Mouse (Mus musculus) embryonic facial prominence, embryonic 15.5 days (tissue): Measurements from ENCODE around the gene Cyp4f40. TPM values are rescaled to one million over a fixed set of nuclear protein-coding genes. Genes with fewer than 3 reads are reported as not detected.

ENCODE experiments used
- ATAC-seq: fragments of 200-750 bp; cut with Nextera tagmentation; 2 replicates; pipeline ENCODE4 v1.8.0; 2017; ENCODE audit warnings: low read depth, moderate TSS enrichment; ENCODE audit not compliant: insufficient number of reproducible peaks, low FRiP score, low TSS enrichment
- H3K27ac ChIP-seq: fragments of 300-500 bp; sonication (generic); replicated peaks from 2 replicates; pipeline ENCODE4 v1.5.1; 2015; ENCODE audit warnings: mild to moderate bottlenecking, inconsistent platforms
- H3K27me3 ChIP-seq: fragments of 300-500 bp; sonication (generic); 2 replicates; pipeline ENCODE4 v1.6.1; 2015; ENCODE audit warnings: inconsistent platforms
- H3K36me3 ChIP-seq: fragments of 300-500 bp; sonication (generic); 2 replicates; pipeline ENCODE4 v1.6.1; 2015; ENCODE audit warnings: mild to moderate bottlenecking, inconsistent platforms
- H3K4me1 ChIP-seq: fragments of 300-500 bp; sonication (generic); 2 replicates; pipeline ENCODE4 v1.6.1; 2015; ENCODE audit warnings: inconsistent platforms
- H3K4me2 ChIP-seq: fragments of 300-500 bp; sonication (generic); replicated peaks from 2 replicates; pipeline ENCODE4 v1.6.1; 2015; ENCODE audit warnings: mild to moderate bottlenecking, inconsistent platforms
- H3K4me3 ChIP-seq: fragments of 300-500 bp; sonication (generic); replicated peaks from 2 replicates; pipeline ENCODE4 v1.5.1; 2015; ENCODE audit warnings: mild to moderate bottlenecking, inconsistent platforms
- H3K9ac ChIP-seq: fragments of 300-500 bp; sonication (generic); 2 replicates; pipeline ENCODE4 v1.6.1; 2015; ENCODE audit warnings: inconsistent platforms
- H3K9me3 ChIP-seq: fragments of 300-500 bp; sonication (generic); replicated peaks from 2 replicates; pipeline ENCODE4 v1.6.1; 2016; ENCODE audit warnings: inconsistent platforms
- WGBS: fragments of 180-500 bp; shearing (Covaris S2); methylation state at CpG from one replicate; pipeline ENCODE4 v1.1.7; 2015; 5-methylcytosine and 5-hydroxymethylcytosine counted together
- polyA plus RNA-seq: library from polyadenylated mRNA; unstranded; fragments of >200 nt; fragmentation: Nextera tagmentation; extraction: Ambion mirVana; gene quantifications from 2 replicates; pipeline ENCODE4 v1.2.1, GENCODE M21; 2015

Gene Cyp4f40
- polyA plus RNA-seq, 1 experiment from 2014 or later, result 0.12 TPM

DNA sequence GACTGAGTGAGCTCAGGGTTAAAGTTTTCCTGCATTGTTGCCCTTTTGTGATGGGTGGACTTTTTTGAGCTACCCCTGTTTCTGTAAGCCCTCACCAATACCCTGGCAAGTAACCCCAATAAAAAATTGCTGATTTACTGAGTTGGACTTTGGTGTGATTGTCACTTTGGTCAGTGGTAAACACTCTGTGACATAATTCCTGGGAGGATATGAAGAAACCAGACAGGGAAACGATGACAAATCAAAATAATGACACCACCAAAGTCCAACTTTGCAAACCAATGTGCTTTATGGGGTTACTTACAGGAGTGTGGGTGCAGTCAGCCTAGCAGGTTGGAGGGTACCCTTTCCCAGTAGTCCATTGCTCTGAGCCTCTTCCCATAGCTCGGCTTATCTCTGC lies 21.5 kb upstream of the Cyp4f40 start:
- no peak overlapping the region for H3K4me2 ChIP-seq
- no peak overlapping the region for H3K9ac ChIP-seq
- no peak for ATAC-seq
- H3K27ac ChIP-seq, result no peak overlapping the region
- H3K4me3 ChIP-seq, result no peak overlapping the region
- 0 out of 2 replicates have a peak, but pooled peaks cover 4% of the 10 kb centered on the region for H3K4me1 ChIP-seq
- no peaks in the 10 kb centered on the region for H3K27me3 ChIP-seq
- H3K36me3 ChIP-seq, result no peaks in the 10 kb centered on the region
- no peaks in the 10 kb centered on the region for H3K9me3 ChIP-seq
- 74% methylated on average over 2 of the region's 2 CpGs for WGBS

DNA sequence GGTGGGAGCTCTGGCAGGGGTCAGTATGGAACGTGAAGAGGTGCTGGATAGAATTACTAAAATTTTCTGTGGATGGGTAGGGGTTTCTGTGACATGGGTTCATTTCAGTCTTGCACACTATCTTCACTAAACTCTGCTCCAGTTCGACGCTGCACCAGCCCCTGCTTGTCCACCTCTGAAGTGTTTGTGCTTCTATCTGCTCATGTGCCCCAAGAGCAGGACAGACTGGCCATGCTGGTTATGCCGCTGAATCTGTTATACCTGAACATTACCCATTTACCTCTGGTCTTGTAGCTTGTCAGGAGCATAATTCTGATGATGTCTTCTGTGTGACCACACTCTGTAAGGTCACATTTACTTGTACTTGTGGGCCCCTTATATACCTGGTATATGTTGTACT lies 12.1 kb upstream of the Cyp4f40 start:
- H3K9ac ChIP-seq, result no peak overlapping the region
- no peak overlapping the region for H3K4me2 ChIP-seq
- WGBS, result 79% methylated on average over 4 of the region's 4 CpGs
- H3K9me3 ChIP-seq, result no peaks in the 10 kb centered on the region
- no peak overlapping the region for H3K27ac ChIP-seq
- H3K36me3 ChIP-seq, result no peaks in the 10 kb centered on the region
- ATAC-seq, result no peak
- no peaks in the 10 kb centered on the region for H3K27me3 ChIP-seq
- H3K4me1 ChIP-seq, result no peaks in the 10 kb centered on the region
- no peak overlapping the region for H3K4me3 ChIP-seq

DNA sequence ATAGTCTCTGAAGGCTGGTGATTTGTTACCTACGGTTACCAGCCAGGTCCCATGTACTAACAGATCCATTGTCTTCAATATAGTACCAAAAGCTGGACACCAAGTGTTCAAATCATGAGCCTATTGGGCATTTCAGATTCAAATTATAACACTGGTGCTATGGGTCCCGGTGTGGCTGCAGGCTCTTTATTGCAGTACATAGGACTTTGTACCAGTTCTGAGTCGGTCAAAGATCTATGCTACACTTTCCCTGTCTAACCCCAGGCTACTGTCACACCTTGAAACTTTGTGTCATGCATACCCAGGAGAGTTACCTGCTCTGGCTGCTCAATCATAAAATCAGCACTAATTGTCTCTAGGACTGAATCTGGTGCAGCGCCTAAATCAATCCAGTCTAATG lies 4.8 kb upstream of the Cyp4f40 start:
- 85% methylated on average over 4 of the region's 4 CpGs for WGBS
- Histone ChIP-seq H3K36me3 (no peaks in the 10 kb centered on the region), H3K27me3 (no peaks in the 10 kb centered on the region), H3K9ac (no peak overlapping the region), H3K4me2 (no peak overlapping the region), H3K9me3 (no peaks in the 10 kb centered on the region), H3K4me3 (no peak overlapping the region), H3K27ac (no peak overlapping the region), H3K4me1 (peaks cover 3% of the 10 kb centered on the region; the same call in 1 of the 2 replicates)
- ATAC-seq, result no peak

DNA sequence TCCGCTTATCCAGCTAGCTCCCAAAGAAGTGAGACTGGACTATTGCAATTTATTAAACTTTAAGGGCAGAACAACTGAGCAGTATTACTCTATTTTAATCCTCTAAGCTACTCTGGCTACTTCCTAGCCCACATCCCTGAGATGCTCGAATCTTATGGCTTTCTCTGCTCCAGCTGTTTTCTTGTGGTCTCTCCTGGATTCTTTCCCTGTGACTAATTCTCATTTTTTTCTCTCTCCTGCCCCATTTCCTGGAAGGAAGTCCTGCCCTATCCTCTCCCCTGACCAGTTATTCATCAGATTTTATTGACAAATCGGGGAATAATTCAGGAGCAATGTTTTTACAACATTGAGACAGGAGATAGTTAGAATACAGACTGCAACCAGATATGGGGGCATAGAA lies 1.7 kb upstream of the Cyp4f40 start:
- no peak for ATAC-seq
- Histone ChIP-seq H3K27me3 (no peaks in the 10 kb centered on the region), H3K4me1 (peaks cover 4% of the 10 kb centered on the region; the same call in 1 of the 2 replicates), H3K4me3 (no peak overlapping the region), H3K4me2 (no peak overlapping the region), H3K9me3 (no peaks in the 10 kb centered on the region), H3K27ac (no peak overlapping the region), H3K36me3 (no peaks in the 10 kb centered on the region), H3K9ac (no peak overlapping the region)
- WGBS, result 56% methylated on average over 3 of the region's 3 CpGs

DNA sequence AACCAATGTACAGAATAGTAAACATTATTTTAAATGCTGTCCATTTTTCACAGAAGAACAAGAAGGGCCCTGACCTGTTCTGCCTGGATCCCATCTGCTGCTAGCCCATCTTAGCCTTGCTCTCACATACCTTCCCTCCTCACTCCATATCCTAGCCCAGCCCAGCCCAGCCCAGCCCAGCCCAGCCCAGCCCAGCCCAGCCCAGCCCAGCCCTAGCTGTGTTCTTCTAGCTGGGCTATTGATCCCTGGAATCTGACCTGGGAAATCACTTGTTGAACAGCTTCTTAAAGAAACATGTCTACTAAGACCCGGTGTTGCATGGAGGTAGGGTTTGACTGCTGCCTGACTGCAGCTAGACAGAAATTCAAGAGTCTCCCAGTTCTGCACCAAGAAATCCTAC lies 454 bp upstream of the Cyp4f40 start:
- H3K27me3 ChIP-seq, result no peaks in the 10 kb centered on the region
- H3K9me3 ChIP-seq, result no peaks in the 10 kb centered on the region
- H3K27ac ChIP-seq, result no peak overlapping the region
- H3K9ac ChIP-seq, result no peak overlapping the region
- no peak overlapping the region for H3K4me3 ChIP-seq
- H3K36me3 ChIP-seq, result no peaks in the 10 kb centered on the region
- 75% methylated on average over 1 of the region's 1 CpGs for WGBS
- H3K4me2 ChIP-seq, result no peak overlapping the region
- no peak for ATAC-seq
- H3K4me1 ChIP-seq, result peaks cover 4% of the 10 kb centered on the region; the same call in 1 of the 2 replicates

DNA sequence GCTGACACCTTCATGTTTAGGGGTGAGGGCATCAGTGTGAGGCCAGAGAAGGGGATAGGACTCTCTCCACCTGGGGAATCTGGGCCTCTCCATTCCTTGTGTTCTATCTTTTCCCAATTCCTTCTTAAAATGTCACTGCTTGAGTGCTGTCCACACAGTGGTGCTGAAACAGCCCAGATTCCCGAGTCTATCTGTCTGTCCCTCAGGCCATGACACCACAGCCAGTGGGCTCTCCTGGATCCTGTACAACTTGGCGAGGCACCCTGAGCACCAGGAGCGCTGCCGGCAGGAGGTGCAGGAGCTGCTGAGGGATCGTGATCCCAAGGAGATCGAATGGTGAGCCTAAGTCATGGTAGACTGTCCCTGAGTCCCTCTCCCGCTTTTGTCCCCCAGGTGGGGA lies 15.3 kb downstream of the Cyp4f40 start:
- 63% methylated on average over 7 of the region's 7 CpGs for WGBS
- no peaks in the 10 kb centered on the region for H3K27me3 ChIP-seq
- H3K4me1 ChIP-seq, result no peaks in the 10 kb centered on the region
- no peak overlapping the region for H3K4me3 ChIP-seq
- no peak overlapping the region for H3K4me2 ChIP-seq
- H3K27ac ChIP-seq, result no peak overlapping the region
- H3K36me3 ChIP-seq, result no peaks in the 10 kb centered on the region
- H3K9ac ChIP-seq, result no peak overlapping the region
- no peak for ATAC-seq
- no peaks in the 10 kb centered on the region for H3K9me3 ChIP-seq

DNA sequence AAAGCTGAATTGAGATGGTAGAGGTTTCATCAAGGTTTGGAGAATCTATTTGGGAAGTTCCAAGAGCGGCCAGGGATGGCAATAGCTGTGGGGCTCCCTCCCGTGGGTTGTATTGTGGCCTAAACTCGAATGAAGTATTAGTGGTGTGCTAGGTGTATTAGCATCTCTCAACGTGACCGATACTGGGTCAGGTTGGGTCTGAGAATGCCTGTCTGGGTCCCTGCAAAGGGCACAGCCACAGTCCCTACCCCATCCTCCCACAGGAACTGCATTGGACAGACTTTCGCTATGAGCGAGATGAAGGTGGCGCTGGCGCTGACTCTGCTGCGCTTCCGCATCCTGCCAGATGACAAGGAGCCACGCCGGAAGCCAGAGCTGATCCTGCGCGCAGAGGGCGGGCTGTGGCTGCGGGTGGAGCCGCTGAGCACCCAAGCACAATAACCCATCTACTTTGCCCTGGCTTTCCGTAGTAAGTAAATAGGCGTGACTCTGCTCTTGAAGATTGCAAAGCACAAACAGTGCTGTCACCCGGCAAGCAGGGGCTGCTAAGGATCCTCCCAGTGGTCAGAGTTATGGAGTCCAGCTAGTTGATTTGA lies 17.4 kb downstream of the Cyp4f40 start:
- H3K9ac ChIP-seq, result no peak overlapping the region
- no peaks in the 10 kb centered on the region for H3K27me3 ChIP-seq
- H3K9me3 ChIP-seq, result no peaks in the 10 kb centered on the region
- peak overlapping the region; percentile 17; the same call in 1 of the 2 replicates for H3K4me2 ChIP-seq
- no peaks in the 10 kb centered on the region for H3K4me1 ChIP-seq
- ATAC-seq, result no peak
- 34% methylated on average over 21 of the region's 21 CpGs for WGBS
- H3K4me3 ChIP-seq, result no peak overlapping the region
- H3K27ac ChIP-seq, result no peak overlapping the region
- no peaks in the 10 kb centered on the region for H3K36me3 ChIP-seq

DNA sequence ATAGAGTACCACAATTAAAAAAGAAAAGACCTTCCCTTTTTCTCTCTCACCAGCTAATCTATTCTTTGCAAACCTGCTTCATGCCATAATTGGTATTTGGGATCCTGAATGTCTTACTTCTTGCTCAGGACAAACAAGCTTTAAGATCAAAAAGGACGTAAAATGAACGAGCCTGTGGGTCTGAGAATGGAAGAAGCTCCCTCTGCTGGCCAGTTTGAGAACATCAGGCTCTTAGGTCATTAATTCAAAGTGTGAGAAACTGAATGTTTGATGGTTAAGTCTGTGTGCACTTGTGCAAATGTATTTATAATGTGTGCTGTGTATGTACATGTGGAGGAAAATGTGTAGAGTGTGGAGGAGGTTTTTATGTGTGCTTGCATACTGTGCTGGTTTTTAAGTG lies 21.7 kb downstream of the Cyp4f40 start:
- H3K27me3 ChIP-seq, result no peaks in the 10 kb centered on the region
- no peak for ATAC-seq
- no peak overlapping the region for H3K4me2 ChIP-seq
- no peaks in the 10 kb centered on the region for H3K36me3 ChIP-seq
- no peaks in the 10 kb centered on the region for H3K9me3 ChIP-seq
- H3K9ac ChIP-seq, result no peak overlapping the region
- no peak overlapping the region for H3K27ac ChIP-seq
- no peak overlapping the region for H3K4me3 ChIP-seq
- 21% methylated on average over 2 of the region's 2 CpGs for WGBS
- H3K4me1 ChIP-seq, result no peaks in the 10 kb centered on the region

DNA sequence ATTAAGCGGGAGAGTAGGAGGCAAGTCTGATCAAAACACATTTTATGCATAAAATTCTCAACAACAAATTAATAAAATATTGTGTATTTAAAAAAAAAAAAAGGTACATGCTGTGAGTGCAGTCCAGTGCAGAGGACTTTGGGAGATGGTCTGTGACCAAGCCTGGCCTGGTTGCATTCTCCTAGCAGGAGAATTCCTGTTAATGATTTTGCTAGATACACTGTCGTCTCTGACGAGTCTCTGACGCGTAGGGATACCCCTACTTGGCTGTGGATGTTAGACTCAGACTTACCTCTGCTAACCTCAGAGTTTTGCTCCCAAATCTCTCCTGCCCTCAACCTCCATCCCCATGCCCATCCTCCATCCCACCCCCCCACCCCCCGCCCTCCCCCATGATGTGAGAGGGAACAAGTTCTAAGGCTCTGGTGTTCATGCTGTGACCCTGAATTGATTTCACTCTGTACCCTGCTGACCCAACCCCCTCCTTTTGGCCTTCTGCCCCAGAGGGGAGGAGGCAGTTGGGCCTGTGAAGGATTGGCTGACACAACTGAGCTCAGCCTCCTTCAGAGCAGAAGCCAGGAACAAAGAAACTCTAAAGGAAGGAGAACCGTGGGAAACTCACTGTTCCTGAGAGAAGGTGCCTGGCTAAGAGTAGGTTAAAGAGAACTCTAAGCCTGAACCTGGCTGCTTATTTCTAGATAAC lies 26.5 kb downstream of the Cyp4f40 start, which contains the start of gene Cyp4f15:
Gene Cyp4f15, plus strand, starts transcription at position 580 of the 703 bp plus-strand sequence.
- Histone ChIP-seq H3K4me2 (no peak within 1 kb of the TSS), H3K4me3 (no peak within 1 kb of the TSS), H3K9me3 (no peaks in the 10 kb centered on the region), H3K4me1 (no peaks in the 10 kb centered on the region), H3K27ac (no peak within 1 kb of the TSS), H3K9ac (no peak within 1 kb of the TSS), H3K27me3 (no peaks in the 10 kb centered on the region), H3K36me3 (no peaks in the 10 kb centered on the region)
- WGBS, result 20% methylated on average over 7 of the region's 7 CpGs
- no peak for ATAC-seq

DNA sequence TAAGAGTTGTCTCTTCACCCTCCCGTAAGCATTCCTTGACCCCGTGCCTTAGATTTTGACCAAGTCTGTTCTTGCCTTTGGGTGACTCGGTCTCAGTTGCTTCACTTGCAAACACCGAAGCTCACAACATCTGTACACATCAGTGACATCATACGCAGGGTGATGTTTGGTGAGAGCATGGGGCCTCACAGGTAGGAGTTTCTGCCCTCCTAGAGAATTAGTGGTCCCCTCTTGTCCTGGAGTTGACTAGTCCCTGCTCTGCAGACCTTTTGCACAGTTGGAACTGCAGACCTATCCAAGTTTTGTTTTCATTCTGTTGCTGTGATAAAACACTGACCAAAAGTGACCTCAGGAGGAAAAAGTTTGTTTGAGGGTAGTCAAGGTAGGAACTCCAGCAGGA lies 28.0 kb downstream of the Cyp4f40 start:
- Histone ChIP-seq H3K27me3 (no peaks in the 10 kb centered on the region), H3K9me3 (no peaks in the 10 kb centered on the region), H3K27ac (no peak overlapping the region), H3K36me3 (no peaks in the 10 kb centered on the region), H3K9ac (no peak overlapping the region), H3K4me3 (no peak overlapping the region), H3K4me2 (no peak overlapping the region), H3K4me1 (no peaks in the 10 kb centered on the region)
- 91% methylated on average over 5 of the region's 5 CpGs for WGBS
- no peak for ATAC-seq

DNA sequence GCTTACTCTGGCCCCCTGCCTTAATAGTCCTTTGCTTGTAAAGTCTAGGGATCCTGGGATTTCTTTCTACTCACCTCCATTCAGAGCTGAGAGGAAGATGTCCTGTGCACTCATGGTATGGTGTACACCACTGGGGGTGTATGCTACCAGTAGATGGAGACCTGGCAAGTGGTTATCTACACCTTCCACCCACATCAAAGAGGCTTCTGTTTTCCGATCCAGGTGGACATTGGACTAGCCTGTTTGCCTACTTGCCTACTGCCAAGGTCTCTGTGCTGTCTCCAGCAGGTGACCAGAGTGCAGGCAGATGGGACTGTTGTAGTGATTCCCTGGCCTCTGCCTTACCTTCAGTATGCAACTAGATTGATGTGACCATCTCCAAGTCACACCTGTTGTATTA lies 32.3 kb downstream of the Cyp4f40 start:
- WGBS, result 89% methylated on average over 1 of the region's 1 CpGs

DNA sequence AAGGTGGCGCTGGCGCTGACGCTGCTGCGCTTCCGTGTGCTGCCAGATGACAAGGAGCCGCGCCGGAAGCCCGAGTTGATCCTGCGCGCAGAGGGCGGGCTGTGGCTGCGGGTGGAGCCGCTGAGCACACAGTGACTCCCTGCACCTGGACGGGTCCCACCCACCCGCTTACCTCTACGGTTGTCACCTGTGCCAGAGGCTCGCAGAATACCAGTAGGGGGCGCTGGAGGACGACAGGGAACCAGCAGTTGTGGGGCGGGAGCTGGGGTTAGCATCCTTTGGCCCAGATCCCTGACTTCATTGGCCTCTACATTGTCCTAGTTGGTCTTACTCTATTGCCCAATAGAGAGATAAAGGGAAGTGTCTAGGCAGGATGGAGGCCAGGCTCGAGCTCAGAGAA lies 44.1 kb downstream of the Cyp4f40 start:
- H3K27ac ChIP-seq, result no peak overlapping the region
- no peak overlapping the region for H3K9ac ChIP-seq
- H3K36me3 ChIP-seq, result no peaks in the 10 kb centered on the region
- peak overlapping the region; percentile 32 for H3K4me2 ChIP-seq
- no peaks in the 10 kb centered on the region for H3K27me3 ChIP-seq
- no peak for ATAC-seq
- 23% methylated on average over 22 of the region's 22 CpGs for WGBS
- no peaks in the 10 kb centered on the region for H3K4me1 ChIP-seq
- 0 out of 2 replicates have a peak, but pooled peaks cover 8% of the 10 kb centered on the region for H3K9me3 ChIP-seq
- H3K4me3 ChIP-seq, result no peak overlapping the region

More for the DNA sequence above, 32.3 kb downstream of the Cyp4f40 start:
- Histone ChIP-seq H3K27ac (no peak overlapping the region), H3K9ac (no peak overlapping the region), H3K27me3 (no peaks in the 10 kb centered on the region), H3K9me3 (no peaks in the 10 kb centered on the region), H3K36me3 (no peaks in the 10 kb centered on the region), H3K4me1 (no peaks in the 10 kb centered on the region), H3K4me2 (no peak overlapping the region), H3K4me3 (no peak overlapping the region)
- no peak for ATAC-seq
